Mouse (Mus musculus) liver, adult 2 months (tissue): ENCODE measurements around the gene Acadvl.

Experiments
- CTCF ChIP-seq: fragments of 200-500 bp; IDR thresholded peaks from 2 replicates; pipeline ENCODE4 v1.5.1; 2011; ENCODE audit warnings: low read depth, low read length, control low read depth
- POLR2A ChIP-seq: fragments of 200-500 bp; IDR thresholded peaks from 2 replicates; pipeline ENCODE4 v1.6.1; 2011; ENCODE audit warnings: low read length, control low read depth; ENCODE audit not compliant: insufficient read depth; ENCODE audit errors: extremely low read depth

DNA sequence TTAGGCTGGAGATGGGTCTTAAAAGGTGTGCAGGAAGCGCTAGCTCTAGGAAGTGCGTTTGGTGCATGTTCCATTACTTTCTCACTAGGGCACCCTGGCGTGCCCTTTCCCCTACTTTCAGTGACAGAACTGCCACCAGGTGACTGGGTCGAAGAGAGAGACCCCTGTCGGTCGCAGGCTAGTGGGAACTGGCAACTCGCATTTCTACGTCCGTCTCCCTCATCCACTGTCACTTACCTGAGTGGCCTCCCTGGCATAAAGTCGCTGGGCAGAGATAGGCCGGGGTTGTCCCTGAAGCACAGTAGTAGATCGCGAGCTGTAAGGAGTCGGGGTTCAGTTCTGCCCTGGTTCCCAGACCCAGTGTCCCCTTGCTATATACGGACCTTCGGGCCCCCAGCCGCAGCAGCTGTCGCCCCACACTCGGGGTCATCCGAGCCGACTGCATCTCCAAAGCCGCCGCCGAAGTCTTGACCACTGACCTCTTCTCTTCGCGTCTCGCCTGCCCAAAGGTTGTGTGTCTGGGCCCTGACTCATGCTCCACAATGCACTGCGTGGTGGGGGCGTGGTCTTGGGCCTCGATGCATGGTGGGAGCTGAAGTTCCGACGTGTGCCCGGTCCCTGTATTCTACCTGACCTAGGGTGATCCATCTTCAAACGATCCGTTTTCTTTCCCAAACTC, at the start of gene Acadvl:
- TF ChIP-seq CTCF (peak; percentile 45), POLR2A (peak; percentile 83)
